Mouse (Mus musculus) forebrain, embryonic 14.5 days (tissue): ENCODE measurements around the gene Nxpe3. TPM values are rescaled to one million over a fixed set of nuclear protein-coding genes. Genes with fewer than 3 reads are reported as not detected.

Source experiments
- ATAC-seq: fragments of 200-750 bp; cut with Nextera tagmentation; 2 replicates; pipeline ENCODE4 v1.8.0; 2017; ENCODE audit warnings: mild to moderate bottlenecking, moderate library complexity
- DNase-seq: peaks from one replicate; pipeline ENCODE4 v3.0.0-alpha.2; 2015; ENCODE audit warnings: low spot score
- H3K27ac ChIP-seq: fragments of 300-500 bp; sonication (generic); 2 replicates; pipeline ENCODE4 v1.5.1; 2014; ENCODE audit warnings: low read depth, mild to moderate bottlenecking, control low read depth, low read length, moderate library complexity
- H3K27me3 ChIP-seq: fragments of 300-500 bp; sonication (generic); replicated peaks from 2 replicates; pipeline ENCODE4 v1.6.1; 2014; ENCODE audit warnings: low read length, control low read depth, mixed read lengths; ENCODE audit not compliant: control insufficient read depth, insufficient read depth
- H3K36me3 ChIP-seq: fragments of 300-500 bp; sonication (generic); 2 replicates; pipeline ENCODE4 v1.6.1; 2014; ENCODE audit warnings: low read length, control low read depth; ENCODE audit not compliant: control insufficient read depth, insufficient read depth
- H3K4me1 ChIP-seq: fragments of 300-500 bp; sonication (generic); 2 replicates; pipeline ENCODE4 v1.6.1; 2014; ENCODE audit warnings: antibody characterized with exemption, low read length, control low read depth; ENCODE audit not compliant: control insufficient read depth, insufficient read depth
- H3K4me2 ChIP-seq: fragments of 300-500 bp; sonication (generic); 2 replicates; pipeline ENCODE4 v1.6.1; 2014; ENCODE audit warnings: mild to moderate bottlenecking, control low read depth, low read length
- H3K4me3 ChIP-seq: fragments of 300-500 bp; sonication (generic); 2 replicates; pipeline ENCODE4 v1.5.1; 2014; ENCODE audit warnings: low read depth, low read length, control low read depth
- H3K9ac ChIP-seq: fragments of 300-500 bp; sonication (generic); 2 replicates; pipeline ENCODE4 v1.6.1; 2014; ENCODE audit warnings: mild to moderate bottlenecking, low read length, control low read depth, moderate library complexity
- H3K9me3 ChIP-seq: fragments of 300-500 bp; sonication (generic); replicated peaks from 2 replicates; pipeline ENCODE4 v1.6.1; 2016; ENCODE audit warnings: low read length, control low read depth, mixed read lengths; ENCODE audit not compliant: control insufficient read depth
- WGBS: fragments of 180-500 bp; shearing (Covaris S2); extraction: QIAGEN DNeasy Blood & Tissue Kit; methylation state at CpG from one replicate; pipeline ENCODE4 v1.1.7; 2014; 5-methylcytosine and 5-hydroxymethylcytosine counted together
- polyA plus RNA-seq: library from polyadenylated mRNA; unstranded; fragments of >200 nt; fragmentation: Nextera tagmentation; extraction: Ambion mirVana; gene quantifications from 2 replicates; pipeline ENCODE4 v1.2.1, GENCODE M21; 2014

The Nxpe3 gene
- polyA plus RNA-seq, 1 experiment from 2014 or later, result 1.3 TPM

DNA sequence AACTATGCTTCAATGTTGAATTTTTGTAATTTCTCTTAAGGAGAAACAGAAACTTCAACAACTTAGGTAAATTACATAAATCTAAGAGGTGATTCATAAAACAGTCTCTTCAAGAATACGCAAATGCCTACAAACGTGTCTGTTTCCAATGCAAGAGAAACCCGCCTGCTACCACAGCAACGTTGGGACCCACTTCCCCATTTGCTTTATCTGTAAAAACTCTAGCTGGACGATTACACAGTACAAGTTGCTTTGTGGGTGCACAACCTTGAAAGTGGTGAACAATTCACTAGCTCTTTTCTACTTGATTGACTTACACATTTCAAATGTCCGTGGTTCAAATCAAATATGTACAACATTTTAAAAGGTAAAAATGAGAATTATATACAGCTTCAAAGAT is 83.3 kb downstream of the Nxpe3 start:
- Histone ChIP-seq H3K4me3 (no peak overlapping the region), H3K9ac (no peak overlapping the region), H3K4me1 (no peaks in the 10 kb centered on the region), H3K27me3 (no peaks in the 10 kb centered on the region), H3K36me3 (peaks cover 32% of the 10 kb centered on the region), H3K9me3 (no peaks in the 10 kb centered on the region), H3K4me2 (no peak overlapping the region), H3K27ac (no peak overlapping the region)
- WGBS, result 88% methylated on average over 6 of the region's 6 CpGs
- DNase-seq, result no peak
- no peak for ATAC-seq

DNA sequence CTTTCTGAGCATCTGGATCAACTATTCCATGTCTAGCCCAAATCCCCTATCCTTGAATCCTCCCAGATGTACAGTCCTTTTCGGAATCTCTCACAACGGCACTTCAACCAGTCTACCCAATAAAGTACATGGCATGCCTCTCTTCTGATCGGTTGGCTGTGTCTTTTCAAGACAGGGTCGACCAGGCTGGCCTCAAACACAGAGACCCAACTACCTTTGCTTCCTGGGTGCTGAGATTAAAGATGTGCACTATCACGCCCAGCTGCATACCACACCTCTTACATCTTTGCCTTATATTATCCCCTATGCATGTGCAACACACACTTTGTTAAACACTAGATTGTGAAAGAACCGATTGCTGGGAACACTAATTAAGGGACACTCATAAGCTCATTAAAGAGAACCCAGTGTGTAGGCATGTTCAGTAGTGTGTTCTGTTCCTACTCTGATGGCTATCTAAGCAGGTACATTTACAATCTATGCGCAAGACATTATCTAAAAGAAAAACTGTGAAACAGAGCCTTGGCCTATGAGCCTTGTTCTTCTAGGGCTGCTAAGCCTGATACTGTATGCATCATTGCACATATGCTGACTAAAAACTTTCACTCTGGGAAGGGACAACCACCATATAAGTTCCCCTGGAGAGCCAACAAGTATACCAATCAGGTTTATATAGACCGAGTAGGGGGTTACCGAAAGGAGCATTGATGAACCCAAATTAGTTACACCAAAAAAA is 85.1 kb downstream of the Nxpe3 start:
- Histone ChIP-seq H3K4me1 (no peaks in the 10 kb centered on the region), H3K27ac (no peak overlapping the region), H3K4me3 (no peak overlapping the region), H3K36me3 (peaks cover 16% of the 10 kb centered on the region), H3K4me2 (no peak overlapping the region), H3K27me3 (no peaks in the 10 kb centered on the region), H3K9ac (no peak overlapping the region), H3K9me3 (no peaks in the 10 kb centered on the region)
- no peak for DNase-seq
- 93% methylated on average over 9 of the region's 9 CpGs for WGBS
- ATAC-seq, result no peak

DNA sequence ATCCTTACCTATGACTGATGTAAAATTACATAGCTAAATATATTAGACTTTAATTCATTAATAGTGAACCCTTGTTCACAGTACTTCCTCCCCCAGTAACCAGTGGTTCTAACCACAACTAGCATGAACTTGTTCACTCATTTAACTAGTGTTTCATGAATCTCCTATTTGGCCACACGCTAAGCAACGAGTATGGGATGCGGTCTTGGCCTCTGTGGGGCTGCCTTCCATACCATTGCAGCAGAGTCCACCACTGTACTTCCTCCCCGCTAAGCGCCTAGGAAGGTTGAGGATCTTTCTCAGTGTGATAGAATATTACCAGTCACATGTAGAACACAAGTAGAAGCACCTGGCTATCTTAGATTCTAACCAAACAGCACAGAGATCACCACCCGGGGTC is 85.7 kb downstream of the Nxpe3 start:
- no peak overlapping the region for H3K4me2 ChIP-seq
- peaks cover 16% of the 10 kb centered on the region for H3K36me3 ChIP-seq
- no peaks in the 10 kb centered on the region for H3K27me3 ChIP-seq
- no peak overlapping the region for H3K27ac ChIP-seq
- no peaks in the 10 kb centered on the region for H3K4me1 ChIP-seq
- DNase-seq, result no peak
- H3K9me3 ChIP-seq, result no peaks in the 10 kb centered on the region
- ATAC-seq, result no peak
- H3K9ac ChIP-seq, result no peak overlapping the region
- H3K4me3 ChIP-seq, result no peak overlapping the region
- 95% methylated on average over 6 of the region's 6 CpGs for WGBS

DNA sequence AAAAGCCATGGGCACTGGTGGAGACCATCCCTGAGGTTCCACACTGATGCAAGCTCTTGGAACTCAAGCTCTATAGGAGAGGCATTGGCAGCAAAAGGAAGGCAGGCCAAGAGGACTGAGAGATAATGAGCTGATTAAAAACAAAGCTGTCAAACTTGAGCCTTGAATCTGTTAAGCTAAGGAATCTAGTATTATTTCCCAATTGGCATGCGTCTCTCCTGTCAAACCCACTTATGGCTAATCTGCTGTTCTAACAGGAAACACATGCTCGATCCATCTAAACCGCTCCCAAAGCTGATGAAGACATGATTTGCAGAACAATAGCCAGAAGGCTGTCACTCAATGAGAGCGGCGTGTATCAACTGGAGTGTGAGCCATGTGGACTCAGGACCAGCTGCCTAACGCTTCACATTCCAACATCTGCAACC is 87.6 kb downstream of the Nxpe3 start:
- Histone ChIP-seq H3K27me3 (no peaks in the 10 kb centered on the region), H3K27ac (no peak overlapping the region), H3K4me2 (no peak overlapping the region), H3K36me3 (peaks cover 5% of the 10 kb centered on the region), H3K9me3 (no peaks in the 10 kb centered on the region), H3K9ac (no peak overlapping the region), H3K4me3 (no peak overlapping the region), H3K4me1 (no peaks in the 10 kb centered on the region)
- 49% methylated on average over 6 of the region's 6 CpGs for WGBS
- ATAC-seq, result peak; percentile 85
- DNase-seq, result peak; percentile 70

DNA sequence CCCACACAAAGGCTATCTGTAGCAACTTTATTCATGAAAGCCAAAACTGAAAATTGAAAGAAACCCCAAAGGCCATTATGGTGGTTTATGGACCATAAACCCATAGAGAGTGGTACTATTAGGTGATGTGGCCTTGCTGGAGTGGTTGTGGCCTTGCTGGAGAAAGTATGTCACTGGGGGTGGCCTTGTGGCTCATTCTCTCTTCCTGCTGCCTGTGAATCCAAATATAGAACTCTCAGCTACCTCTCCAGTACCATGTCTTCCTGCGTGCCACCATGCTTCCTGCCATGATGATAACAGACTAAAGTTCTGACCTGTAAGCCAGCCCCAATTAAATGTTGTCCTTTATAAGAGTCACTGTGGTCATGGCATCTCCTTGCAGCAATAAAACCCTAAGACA is 90.3 kb downstream of the Nxpe3 start:
- Histone ChIP-seq H3K36me3 (no peaks in the 10 kb centered on the region), H3K9me3 (no peaks in the 10 kb centered on the region), H3K4me2 (no peak overlapping the region), H3K4me1 (no peaks in the 10 kb centered on the region), H3K9ac (no peak overlapping the region), H3K4me3 (no peak overlapping the region), H3K27ac (no peak overlapping the region), H3K27me3 (no peaks in the 10 kb centered on the region)
- DNase-seq, result no peak
- 100% methylated on average over 1 of the region's 1 CpGs for WGBS
- no peak for ATAC-seq

DNA sequence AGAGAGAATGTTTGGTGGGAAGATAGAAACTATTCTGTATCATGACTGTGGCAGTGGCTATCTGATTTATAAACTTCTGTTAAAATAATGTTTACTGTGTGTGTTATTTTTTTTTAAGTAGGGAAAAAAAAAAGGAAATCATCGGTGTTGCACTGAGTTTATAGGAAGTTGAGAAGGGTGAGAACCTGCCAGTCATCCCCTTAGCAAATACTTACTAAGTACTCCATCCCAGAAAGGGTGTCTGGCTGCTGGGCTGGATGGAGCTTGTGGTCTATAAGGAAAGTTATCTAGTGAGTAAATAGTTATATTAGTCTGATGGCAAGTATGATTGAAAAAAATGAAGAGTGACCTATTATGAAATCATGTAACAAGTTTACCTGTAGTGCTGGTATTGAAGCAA is 93.5 kb downstream of the Nxpe3 start:
- Histone ChIP-seq H3K36me3 (no peaks in the 10 kb centered on the region), H3K27me3 (no peaks in the 10 kb centered on the region), H3K4me2 (no peak overlapping the region), H3K9ac (no peak overlapping the region), H3K27ac (no peak overlapping the region), H3K4me1 (no peaks in the 10 kb centered on the region), H3K9me3 (no peaks in the 10 kb centered on the region), H3K4me3 (no peak overlapping the region)
- ATAC-seq (no peak), DNase-seq (no peak)
- 84% methylated on average over 1 of the region's 1 CpGs for WGBS

DNA sequence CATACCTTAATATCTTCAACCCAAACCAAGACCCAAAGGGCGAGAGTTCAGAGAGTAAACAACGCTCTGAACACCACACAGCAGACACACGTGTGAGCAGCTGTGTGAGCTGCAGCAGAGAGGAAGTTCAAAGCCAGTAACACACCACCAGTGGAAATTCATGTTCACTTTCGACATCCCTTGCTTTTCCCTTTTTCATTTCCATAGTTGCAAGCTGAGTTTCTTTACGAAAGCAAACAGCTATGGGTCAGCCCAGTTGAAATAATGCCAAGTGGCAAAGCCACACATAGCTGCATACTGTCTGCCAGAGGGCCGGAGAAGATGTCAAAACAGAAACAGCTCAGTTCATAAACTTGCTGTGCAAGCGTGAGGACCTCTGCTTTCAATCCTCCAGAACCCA is 96.2 kb downstream of the Nxpe3 start:
- H3K9me3 ChIP-seq, result no peaks in the 10 kb centered on the region
- 86% methylated on average over 7 of the region's 7 CpGs for WGBS

DNA sequence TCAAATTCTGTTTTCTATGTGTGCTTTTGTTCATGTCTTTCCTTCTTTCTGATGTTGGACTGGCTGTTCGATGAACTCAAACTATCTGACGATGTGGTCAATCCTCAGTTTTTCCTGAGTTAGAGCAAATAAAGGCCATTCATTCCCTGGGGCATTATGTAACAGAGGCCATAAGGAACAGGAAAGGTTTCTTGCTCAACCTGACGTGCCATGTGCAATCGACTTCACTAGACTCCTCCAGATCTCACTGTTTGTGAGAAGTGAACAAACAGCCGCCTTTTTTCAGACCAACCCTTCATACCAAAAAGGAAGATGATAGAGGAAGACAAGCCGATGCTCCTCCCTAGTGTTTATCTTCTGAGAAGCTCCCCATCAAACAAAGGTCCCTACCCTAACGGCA is 104.8 kb downstream of the Nxpe3 start:
- Histone ChIP-seq H3K9me3 (no peaks in the 10 kb centered on the region), H3K27ac (no peak overlapping the region), H3K9ac (no peak overlapping the region), H3K27me3 (no peaks in the 10 kb centered on the region), H3K36me3 (no peaks in the 10 kb centered on the region), H3K4me3 (no peak overlapping the region), H3K4me1 (no peaks in the 10 kb centered on the region), H3K4me2 (no peak overlapping the region)
- ATAC-seq (no peak), DNase-seq (no peak)
- WGBS, result 92% methylated on average over 7 of the region's 7 CpGs

More for the DNA sequence above, 96.2 kb downstream of the Nxpe3 start:
- no peaks in the 10 kb centered on the region for H3K4me1 ChIP-seq
- no peak overlapping the region for H3K4me3 ChIP-seq
- H3K27ac ChIP-seq, result no peak overlapping the region
- H3K36me3 ChIP-seq, result no peaks in the 10 kb centered on the region
- H3K9ac ChIP-seq, result no peak overlapping the region
- ATAC-seq (no peak), DNase-seq (no peak)
- no peak overlapping the region for H3K4me2 ChIP-seq
- no peaks in the 10 kb centered on the region for H3K27me3 ChIP-seq
